Mouse (Mus musculus) hindbrain, embryonic 13.5 days (tissue): Measurements from ENCODE around the gene Fibcd1. TPM values are rescaled to one million over a fixed set of nuclear protein-coding genes. Genes with fewer than 3 reads are reported as not detected.

Source experiments
- ATAC-seq: fragments of 200-750 bp; cut with Nextera tagmentation; 2 replicates; pipeline ENCODE4 v1.8.0; 2017; ENCODE audit warnings: moderate TSS enrichment; ENCODE audit not compliant: low FRiP score
- H3K27ac ChIP-seq: fragments of 300-500 bp; sonication (generic); 2 replicates; pipeline ENCODE4 v1.5.1; 2015; ENCODE audit warnings: inconsistent platforms, mild to moderate bottlenecking, moderate library complexity
- H3K27me3 ChIP-seq: fragments of 300-500 bp; sonication (generic); 2 replicates; pipeline ENCODE4 v1.6.1; 2015; ENCODE audit warnings: mild to moderate bottlenecking, inconsistent platforms
- H3K36me3 ChIP-seq: fragments of 300-500 bp; sonication (generic); 2 replicates; pipeline ENCODE4 v1.6.1; 2015; ENCODE audit warnings: mild to moderate bottlenecking, inconsistent platforms
- H3K4me1 ChIP-seq: fragments of 300-500 bp; sonication (generic); replicated peaks from 2 replicates; pipeline ENCODE4 v1.6.1; 2015; ENCODE audit warnings: inconsistent platforms
- H3K4me2 ChIP-seq: fragments of 300-500 bp; sonication (generic); 2 replicates; pipeline ENCODE4 v1.6.1; 2015; ENCODE audit warnings: inconsistent platforms, mild to moderate bottlenecking, moderate library complexity
- H3K4me3 ChIP-seq: fragments of 300-500 bp; sonication (generic); 2 replicates; pipeline ENCODE4 v1.5.1; 2015; ENCODE audit warnings: mild to moderate bottlenecking, inconsistent platforms
- H3K9ac ChIP-seq: fragments of 300-500 bp; sonication (generic); 2 replicates; pipeline ENCODE4 v1.6.1; 2015; ENCODE audit warnings: mild to moderate bottlenecking, inconsistent platforms
- H3K9me3 ChIP-seq: fragments of 300-500 bp; sonication (generic); 2 replicates; pipeline ENCODE4 v1.6.1; 2016; ENCODE audit warnings: inconsistent platforms
- WGBS: fragments of 180-500 bp; shearing (Covaris S2); methylation state at CpG from one replicate; pipeline ENCODE4 v1.1.7; 2015; 5-methylcytosine and 5-hydroxymethylcytosine counted together
- polyA plus RNA-seq: library from polyadenylated mRNA; unstranded; fragments of >200 nt; fragmentation: Nextera tagmentation; extraction: Ambion mirVana; gene quantifications from 2 replicates; pipeline ENCODE4 v1.2.1, GENCODE M21; 2015

Fibcd1 gene
- polyA plus RNA-seq = 3.4 and 4.6 TPM in 2 replicates

GRCm38 (mm10) chr2:31845896-31846691, at the start of gene Fibcd1:
Gene Fibcd1 (minus strand): TSS chr2:31846005.
- Histone ChIP-seq H3K9me3 (no peaks in the 10 kb centered on the region), H3K4me1 (peaks cover 37% of the 10 kb centered on the region), H3K27ac (no peak within 1 kb of the TSS), H3K9ac (peak within 1 kb of the TSS; percentile 75), H3K4me3 (peak within 1 kb of the TSS; percentile 55), H3K27me3 (peaks cover 63% of the 10 kb centered on the region), H3K36me3 (no peaks in the 10 kb centered on the region), H3K4me2 (peak within 1 kb of the TSS; percentile 91)
- WGBS = under 1% methylated on average over 82 of the region's 88 CpGs
- peak; percentile 36; the same call in 1 of the 2 replicates for ATAC-seq

DNA sequence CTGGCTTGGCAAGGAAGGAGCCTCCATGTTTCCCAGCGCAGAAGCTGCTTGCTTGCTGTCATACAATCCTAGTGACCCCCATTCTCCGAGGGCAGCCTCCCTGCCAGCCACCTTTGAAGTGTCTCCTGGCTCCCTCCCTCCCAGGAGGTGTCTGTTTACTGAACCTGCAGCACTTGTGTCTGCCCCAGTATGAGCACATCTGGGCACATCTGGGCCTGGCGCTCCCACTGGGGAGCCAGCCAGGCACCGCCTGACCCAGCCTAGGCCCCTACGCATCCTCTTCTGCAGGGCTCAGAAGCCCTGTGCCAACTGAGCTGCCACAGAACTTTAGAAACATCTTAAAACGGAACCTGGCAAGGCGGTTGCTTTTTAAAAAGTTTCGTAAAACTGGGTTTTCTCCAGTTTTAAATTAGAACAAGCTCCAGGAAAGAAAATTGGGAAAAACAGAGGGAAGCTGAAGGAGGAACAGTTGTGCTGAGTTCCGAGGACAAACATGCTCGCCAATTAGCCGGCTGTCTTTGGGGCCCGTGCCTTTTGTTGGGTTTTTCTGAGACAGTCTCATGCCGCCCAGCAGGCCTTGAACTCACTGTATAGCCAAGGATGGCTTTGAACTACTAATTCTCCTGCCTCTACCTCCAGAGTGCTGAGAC, 48.5 kb upstream of the Fibcd1 start:
- Histone ChIP-seq H3K9ac (no peak overlapping the region), H3K36me3 (no peaks in the 10 kb centered on the region), H3K4me3 (no peak overlapping the region), H3K4me2 (no peak overlapping the region), H3K27me3 (peaks cover 17% of the 10 kb centered on the region; the same call in 1 of the 2 replicates), H3K27ac (no peak overlapping the region), H3K9me3 (no peaks in the 10 kb centered on the region), H3K4me1 (peaks cover 23% of the 10 kb centered on the region)
- ATAC-seq = no peak
- 55% methylated on average over 13 of the region's 13 CpGs for WGBS

DNA sequence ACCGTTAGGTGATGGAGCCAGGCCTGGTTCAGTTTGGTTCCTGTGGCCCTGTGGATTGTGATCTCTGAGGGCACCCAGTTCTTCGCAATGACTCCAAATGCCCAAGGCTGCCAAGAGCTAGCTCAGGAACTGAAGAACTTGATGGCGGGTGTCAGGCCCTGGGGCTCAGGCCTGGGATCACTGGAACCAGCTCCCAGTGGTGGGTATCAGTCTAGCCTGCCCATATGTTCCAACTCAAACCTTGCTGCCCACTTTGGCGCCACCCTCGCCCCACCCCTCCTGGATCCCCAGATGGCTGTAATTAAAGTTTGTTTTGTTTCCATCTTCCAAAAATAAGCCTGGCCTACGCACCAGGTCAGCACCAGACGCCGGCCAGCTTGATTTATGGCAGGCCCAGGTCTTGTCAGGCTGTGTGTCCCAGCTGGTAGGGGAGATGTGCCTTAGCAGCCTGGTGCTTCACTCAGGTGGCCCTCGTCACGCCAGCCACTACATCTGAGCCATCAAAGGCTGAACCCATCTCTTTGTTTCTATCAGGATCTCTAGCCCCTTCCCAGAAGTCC, 47.4 kb upstream of the Fibcd1 start:
- H3K4me2 ChIP-seq = no peak overlapping the region
- WGBS = 72% methylated on average over 10 of the region's 10 CpGs
- H3K4me1 ChIP-seq = peaks cover 22% of the 10 kb centered on the region
- H3K9me3 ChIP-seq = no peaks in the 10 kb centered on the region
- H3K27me3 ChIP-seq = peaks cover 29% of the 10 kb centered on the region
- no peaks in the 10 kb centered on the region for H3K36me3 ChIP-seq
- no peak overlapping the region for H3K27ac ChIP-seq
- H3K4me3 ChIP-seq = no peak overlapping the region
- no peak overlapping the region for H3K9ac ChIP-seq
- no peak for ATAC-seq

- no peak overlapping the region for H3K4me3 ChIP-seq
- H3K9ac ChIP-seq = no peak overlapping the region
- WGBS = 88% methylated on average over 2 of the region's 2 CpGs
- no peak overlapping the region for H3K27ac ChIP-seq
- H3K4me2 ChIP-seq = no peak overlapping the region
- no peak for ATAC-seq
- H3K9me3 ChIP-seq = no peaks in the 10 kb centered on the region
- peaks cover 31% of the 10 kb centered on the region for H3K4me1 ChIP-seq
- peaks cover 48% of the 10 kb centered on the region for H3K27me3 ChIP-seq
- H3K36me3 ChIP-seq = no peaks in the 10 kb centered on the region
Observed at GRCm38 (mm10) chr2:31891219-31891618, 45.4 kb upstream of the Fibcd1 start.

DNA sequence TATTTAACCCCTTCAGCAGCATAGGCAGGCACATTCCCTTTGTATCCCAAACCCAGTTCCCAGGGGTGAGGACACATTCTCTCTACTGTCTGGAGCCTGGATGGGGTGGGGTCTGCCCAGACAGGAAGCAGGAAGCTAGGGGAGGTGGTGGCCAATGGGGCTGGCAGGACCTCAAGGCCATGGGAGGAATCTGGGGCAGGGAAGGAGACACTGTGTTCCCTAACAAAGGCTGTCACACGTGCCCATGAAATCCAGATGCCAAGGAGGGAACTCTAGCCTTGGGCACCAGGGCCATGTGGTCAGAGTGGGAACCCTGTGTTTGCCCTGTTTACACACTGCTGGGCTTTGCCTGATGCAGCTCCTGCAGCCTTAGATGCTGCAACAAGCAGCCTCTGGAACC, 43.1 kb upstream of the Fibcd1 start:
- Histone ChIP-seq H3K4me1 (peaks cover 22% of the 10 kb centered on the region), H3K4me2 (no peak overlapping the region), H3K9me3 (no peaks in the 10 kb centered on the region), H3K9ac (peak overlapping the region; percentile 31; the same call in 1 of the 2 replicates), H3K27me3 (peaks cover 72% of the 10 kb centered on the region), H3K36me3 (no peaks in the 10 kb centered on the region), H3K4me3 (no peak overlapping the region), H3K27ac (no peak overlapping the region)
- no peak for ATAC-seq
- 60% methylated on average over 1 of the region's 1 CpGs for WGBS

DNA sequence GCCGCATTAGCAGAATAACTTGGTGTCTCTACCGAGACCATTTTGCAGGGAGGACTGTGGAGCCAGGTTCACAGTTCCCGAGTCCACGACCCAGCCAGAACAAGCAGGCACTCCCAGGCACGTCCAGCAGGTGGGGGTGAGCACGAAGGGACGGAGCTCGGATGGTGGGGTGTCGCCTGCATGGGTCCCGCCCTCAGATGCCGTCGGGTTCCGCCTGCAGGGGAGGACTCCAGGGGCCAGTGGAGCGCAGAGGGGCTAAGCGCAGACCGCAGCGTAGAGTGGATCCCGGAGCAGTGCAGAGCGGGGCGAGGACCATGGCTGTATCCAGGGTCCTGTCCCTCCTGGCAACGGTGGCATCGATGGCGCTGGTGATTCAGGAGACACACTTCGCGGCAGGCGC, 41.2 kb upstream of the Fibcd1 start, which contains the start of gene Lamc3:
Lamc3 (plus strand) TSS at position 262 of the 400 bp plus-strand sequence.
- Histone ChIP-seq H3K9ac (peak within 1 kb of the TSS; percentile 24; the same call in 1 of the 2 replicates), H3K4me3 (peak within 1 kb of the TSS; percentile 20), H3K9me3 (no peaks in the 10 kb centered on the region), H3K27me3 (peaks cover 87% of the 10 kb centered on the region), H3K27ac (no peak within 1 kb of the TSS), H3K4me1 (peaks cover 23% of the 10 kb centered on the region), H3K36me3 (no peaks in the 10 kb centered on the region), H3K4me2 (peak within 1 kb of the TSS; percentile 38)
- 7% methylated on average over 26 of the region's 26 CpGs for WGBS
- ATAC-seq = no peak

DNA sequence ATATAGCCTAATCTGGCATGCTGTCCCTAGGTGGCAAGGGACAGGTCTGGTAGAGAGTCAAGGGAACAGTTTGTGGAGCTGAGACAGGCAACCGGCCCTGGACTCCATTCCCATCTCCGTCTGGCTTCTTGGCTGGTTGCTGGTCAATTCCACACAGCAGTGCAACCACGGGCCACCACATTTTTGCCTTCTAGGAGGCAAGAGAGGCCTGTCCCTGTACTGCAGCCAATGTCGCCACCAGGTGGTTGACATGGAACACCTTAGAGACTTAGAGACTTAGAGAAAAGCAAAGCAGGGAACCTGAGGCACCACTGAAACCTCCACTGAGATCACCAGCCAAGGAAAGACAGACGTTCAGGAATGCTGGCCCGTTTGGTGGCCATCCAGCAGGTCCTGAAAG, 39.0 kb upstream of the Fibcd1 start:
- Histone ChIP-seq H3K9ac (no peak overlapping the region), H3K27me3 (peaks cover 94% of the 10 kb centered on the region), H3K27ac (no peak overlapping the region), H3K4me2 (no peak overlapping the region), H3K4me3 (no peak overlapping the region), H3K4me1 (peaks cover 31% of the 10 kb centered on the region), H3K36me3 (no peaks in the 10 kb centered on the region), H3K9me3 (no peaks in the 10 kb centered on the region)
- ATAC-seq = no peak
- WGBS = 32% methylated on average over 6 of the region's 6 CpGs

DNA sequence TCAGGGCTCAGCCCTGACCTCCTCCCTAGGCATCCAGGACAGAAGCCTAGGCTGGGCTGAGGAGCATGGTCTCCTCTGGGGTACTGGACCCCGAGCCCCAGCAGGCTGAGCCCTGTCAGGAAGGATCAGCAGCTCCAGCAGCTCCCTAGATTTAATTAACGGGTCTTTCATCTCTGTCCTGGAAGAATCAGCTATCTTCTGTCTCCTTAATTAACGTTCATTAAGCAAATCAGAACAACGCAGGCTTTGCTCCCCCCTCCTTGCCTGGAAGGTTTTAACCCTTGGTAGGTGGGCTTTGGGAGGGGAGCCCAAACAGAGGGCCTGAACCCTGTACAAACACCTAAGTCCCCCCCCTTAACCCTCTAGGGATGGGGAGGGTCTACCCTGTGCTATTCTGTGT, 37.3 kb upstream of the Fibcd1 start:
- Histone ChIP-seq H3K4me3 (no peak overlapping the region), H3K4me2 (no peak overlapping the region), H3K27me3 (peaks cover 93% of the 10 kb centered on the region), H3K9ac (no peak overlapping the region), H3K4me1 (peaks cover 31% of the 10 kb centered on the region), H3K9me3 (no peaks in the 10 kb centered on the region), H3K36me3 (no peaks in the 10 kb centered on the region), H3K27ac (no peak overlapping the region)
- WGBS = 38% methylated on average over 4 of the region's 4 CpGs
- no peak for ATAC-seq

- no peak overlapping the region for H3K4me3 ChIP-seq
- no peak overlapping the region for H3K27ac ChIP-seq
- 4% methylated on average over 14 of the region's 14 CpGs for WGBS
- no peak overlapping the region for H3K9ac ChIP-seq
- H3K27me3 ChIP-seq = peaks cover 75% of the 10 kb centered on the region
- ATAC-seq = no peak
- no peaks in the 10 kb centered on the region for H3K36me3 ChIP-seq
- peaks cover 24% of the 10 kb centered on the region for H3K4me1 ChIP-seq
- H3K9me3 ChIP-seq = no peaks in the 10 kb centered on the region
- no peak overlapping the region for H3K4me2 ChIP-seq
Observed at GRCm38 (mm10) chr2:31880868-31881267, 35.1 kb upstream of the Fibcd1 start.

- Histone ChIP-seq H3K27ac (no peak overlapping the region), H3K27me3 (peaks cover 53% of the 10 kb centered on the region), H3K4me1 (peaks cover 34% of the 10 kb centered on the region), H3K9me3 (no peaks in the 10 kb centered on the region), H3K4me3 (no peak overlapping the region), H3K4me2 (no peak overlapping the region), H3K9ac (no peak overlapping the region), H3K36me3 (no peaks in the 10 kb centered on the region)
- no peak for ATAC-seq
- 74% methylated on average over 17 of the region's 17 CpGs for WGBS
Observed at GRCm38 (mm10) chr2:31878610-31879009, 32.8 kb upstream of the Fibcd1 start.

DNA sequence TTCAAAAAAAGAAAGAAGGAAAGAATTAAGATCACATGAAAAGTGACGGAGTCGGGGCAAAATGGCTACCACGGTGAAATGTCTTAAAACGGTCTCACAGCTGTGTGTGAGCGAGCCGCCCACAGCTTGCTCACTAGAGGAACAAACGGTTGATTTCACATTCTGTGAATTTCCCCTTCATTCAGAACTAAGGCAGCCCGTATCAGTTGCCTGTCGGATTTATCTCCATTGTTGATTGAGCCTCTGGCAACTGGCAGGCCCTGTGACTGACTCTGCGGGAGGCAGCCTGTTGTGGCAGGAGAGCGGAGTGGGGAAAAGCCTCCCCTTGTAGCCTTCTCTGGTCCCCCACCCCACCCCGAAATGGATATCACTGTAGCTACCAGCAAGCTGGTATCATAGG, 30.6 kb upstream of the Fibcd1 start:
- no peak overlapping the region; the same call in 1 of the 2 replicates for H3K27ac ChIP-seq
- peaks cover 27% of the 10 kb centered on the region for H3K4me1 ChIP-seq
- no peaks in the 10 kb centered on the region for H3K36me3 ChIP-seq
- no peaks in the 10 kb centered on the region for H3K9me3 ChIP-seq
- H3K4me2 ChIP-seq = no peak overlapping the region
- H3K9ac ChIP-seq = no peak overlapping the region
- no peak overlapping the region for H3K4me3 ChIP-seq
- H3K27me3 ChIP-seq = peaks cover 31% of the 10 kb centered on the region
- 25% methylated on average over 12 of the region's 12 CpGs for WGBS
- ATAC-seq = no peak

- Histone ChIP-seq H3K9me3 (no peaks in the 10 kb centered on the region), H3K4me3 (no peak overlapping the region), H3K27me3 (peaks cover 15% of the 10 kb centered on the region; the same call in 1 of the 2 replicates), H3K36me3 (no peaks in the 10 kb centered on the region), H3K4me2 (0 out of 2 replicates have a peak overlapping the region, but pooled peaks have one; percentile 11), H3K4me1 (peaks cover 18% of the 10 kb centered on the region), H3K9ac (no peak overlapping the region), H3K27ac (peak overlapping the region; percentile 35; the same call in 1 of the 2 replicates)
- 49% methylated on average over 26 of the region's 26 CpGs for WGBS
- ATAC-seq = peak; percentile 36; the same call in 1 of the 2 replicates
Observed at GRCm38 (mm10) chr2:31874290-31874855, 28.6 kb upstream of the Fibcd1 start.
